Mouse (Mus musculus) liver, adult 2 months (tissue): ENCODE results near the gene Zfp592.

ENCODE experiments used
- CTCF ChIP-seq: fragments of 200-500 bp; IDR thresholded peaks from 2 replicates; pipeline ENCODE4 v1.5.1; 2011; ENCODE audit warnings: low read depth, low read length, control low read depth
- POLR2A ChIP-seq: fragments of 200-500 bp; IDR thresholded peaks from 2 replicates; pipeline ENCODE4 v1.6.1; 2011; ENCODE audit warnings: low read length, control low read depth; ENCODE audit not compliant: insufficient read depth; ENCODE audit errors: extremely low read depth

- TF ChIP-seq POLR2A (no peak), CTCF (no peak)
Observed at GRCm38 (mm10) chr7:80995266-80996146, 2.0 kb downstream of the Zfp592 start.
